Mouse (Mus musculus) activated CD4-positive, CD25-positive, alpha-beta regulatory T cell, adult 4 months (primary cell): ENCODE data around the gene Magi2. TPM values are rescaled to one million over a fixed set of nuclear protein-coding genes. Genes with fewer than 3 reads are reported as not detected.
A peak's percentile ranks its signal among the peaks of the same experiment; 100 is the strongest.

Experiments used
- ATAC-seq: one replicate; pipeline ENCODE4 v1.8.0; 2017
- polyA plus RNA-seq, 2 experiments: library from polyadenylated mRNA; unstranded; fragments of 100-300 nt; shearing (Covaris generic); gene quantifications; one replicate each; pipeline ENCODE4 v1.2.1; 2017

The Magi2 gene
- polyA plus RNA-seq, 2 experiments from 2014 or later, result 0.11 to 0.54 TPM

DNA sequence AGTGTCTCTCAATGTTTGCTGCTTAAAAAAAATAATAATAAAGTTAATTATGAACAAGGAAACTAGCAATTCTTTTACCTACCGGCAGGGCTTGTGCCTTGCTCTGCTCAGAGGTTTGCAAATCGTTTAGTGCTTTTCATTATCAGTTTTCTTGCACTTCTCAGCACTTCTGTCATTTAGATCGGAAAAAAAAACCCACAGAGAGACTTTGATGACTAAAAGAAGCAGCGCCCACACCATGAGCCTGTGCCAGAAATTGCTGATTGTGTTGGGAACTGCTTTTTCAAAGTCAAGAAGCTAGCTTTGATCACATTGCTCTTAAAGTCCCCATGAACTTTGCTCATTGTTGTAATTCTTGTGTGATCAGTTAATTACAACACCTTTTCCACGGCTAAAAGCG, 860.2 kb downstream of the Magi2 start:
- ATAC-seq, result peak; percentile 73

DNA sequence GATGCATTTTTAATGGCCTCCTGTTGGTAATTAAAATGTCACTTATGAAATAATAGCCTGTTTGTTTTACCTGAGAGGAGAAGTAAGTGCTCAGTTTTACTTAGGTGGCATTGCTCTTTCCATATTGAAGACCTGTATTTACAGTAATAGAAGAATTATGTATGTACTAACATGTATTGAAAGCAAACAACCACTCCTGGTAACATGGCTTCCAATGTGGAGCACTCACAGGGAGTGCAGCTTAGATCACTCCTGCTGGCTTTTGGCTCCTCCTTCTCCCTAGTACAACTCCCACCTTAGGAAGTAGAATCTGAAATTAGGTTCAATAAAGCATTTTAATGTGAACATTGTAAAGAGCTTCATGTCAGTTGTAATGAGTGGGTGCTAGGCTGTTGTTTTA, 877.0 kb downstream of the Magi2 start:
- ATAC-seq, result no peak

DNA sequence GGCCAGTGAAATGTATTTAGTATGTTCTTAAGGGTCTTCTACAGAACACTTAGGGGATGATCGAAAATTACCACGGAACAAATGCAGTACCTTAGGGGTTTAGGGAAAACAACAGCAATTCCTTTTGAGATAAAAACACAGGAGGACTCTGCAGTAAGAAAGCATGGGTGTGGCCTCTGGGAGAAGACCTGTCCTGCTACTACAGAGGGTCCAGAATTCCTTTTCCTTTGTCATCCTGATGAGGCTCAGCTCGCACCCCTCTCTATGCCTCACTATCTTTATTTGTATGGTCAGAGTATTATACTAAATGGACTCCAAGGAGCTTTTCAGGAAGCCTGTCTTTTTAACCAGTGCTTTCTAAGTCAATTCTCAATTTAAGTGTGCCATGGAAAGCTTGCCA, 877.7 kb downstream of the Magi2 start:
- ATAC-seq, result no peak

DNA sequence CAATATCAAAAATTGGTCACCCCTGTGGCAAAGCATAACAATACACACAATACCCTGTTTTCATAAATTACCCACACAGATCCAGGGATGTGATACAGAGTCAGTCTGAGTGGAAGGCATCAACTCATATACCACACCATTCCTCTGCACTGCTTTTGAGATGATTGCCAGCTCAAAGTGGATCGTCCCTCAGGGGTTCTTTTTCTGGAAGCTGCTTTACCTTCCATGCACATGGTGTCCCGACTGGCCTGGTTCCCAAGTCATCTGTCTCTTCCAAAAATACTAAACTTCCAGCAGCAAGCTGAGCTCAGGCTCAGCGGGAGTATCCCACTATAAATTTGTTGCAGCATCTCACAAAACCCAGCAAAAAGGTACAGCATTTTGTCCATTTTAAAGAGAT, 882.7 kb downstream of the Magi2 start:
- ATAC-seq, result no peak

DNA sequence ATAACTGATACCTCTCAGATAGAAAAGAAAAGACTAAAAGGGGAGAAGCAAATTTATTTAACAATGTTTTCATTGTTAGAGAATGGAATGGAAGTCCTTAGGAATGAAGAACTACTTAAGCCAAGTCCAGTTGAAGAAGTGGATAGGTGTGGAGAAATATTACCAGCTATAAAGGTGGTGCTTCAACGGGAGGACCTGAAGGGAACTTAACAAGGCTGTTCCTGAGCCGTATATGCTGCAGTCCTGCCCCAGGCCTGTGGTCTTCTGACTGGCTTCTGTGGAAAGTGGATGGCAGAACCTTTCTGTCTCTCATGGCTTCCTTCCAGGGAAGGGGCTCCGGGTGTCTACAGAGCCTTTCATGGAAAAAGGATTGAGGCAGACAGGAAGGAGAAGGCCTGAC, 890.3 kb downstream of the Magi2 start:
- ATAC-seq, result no peak

DNA sequence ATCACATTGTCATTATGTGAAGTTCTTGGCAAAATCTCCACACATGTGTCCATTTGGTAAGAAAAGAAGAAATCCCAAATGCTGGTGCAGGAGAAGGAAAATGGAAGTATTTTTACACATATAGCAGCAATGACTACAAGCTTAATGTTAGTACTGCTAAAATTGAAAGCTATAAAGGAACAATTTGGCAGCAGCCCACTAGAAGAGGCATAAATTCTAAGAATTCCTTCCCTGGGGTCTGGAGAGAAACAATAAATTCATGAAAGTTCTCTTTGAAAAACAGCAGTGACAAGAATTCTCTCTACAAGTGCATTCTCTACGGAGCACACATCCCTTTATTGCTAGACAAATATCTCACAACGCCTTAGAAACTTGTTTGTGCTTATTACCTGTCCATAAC, 913.4 kb downstream of the Magi2 start:
- ATAC-seq, result no peak

DNA sequence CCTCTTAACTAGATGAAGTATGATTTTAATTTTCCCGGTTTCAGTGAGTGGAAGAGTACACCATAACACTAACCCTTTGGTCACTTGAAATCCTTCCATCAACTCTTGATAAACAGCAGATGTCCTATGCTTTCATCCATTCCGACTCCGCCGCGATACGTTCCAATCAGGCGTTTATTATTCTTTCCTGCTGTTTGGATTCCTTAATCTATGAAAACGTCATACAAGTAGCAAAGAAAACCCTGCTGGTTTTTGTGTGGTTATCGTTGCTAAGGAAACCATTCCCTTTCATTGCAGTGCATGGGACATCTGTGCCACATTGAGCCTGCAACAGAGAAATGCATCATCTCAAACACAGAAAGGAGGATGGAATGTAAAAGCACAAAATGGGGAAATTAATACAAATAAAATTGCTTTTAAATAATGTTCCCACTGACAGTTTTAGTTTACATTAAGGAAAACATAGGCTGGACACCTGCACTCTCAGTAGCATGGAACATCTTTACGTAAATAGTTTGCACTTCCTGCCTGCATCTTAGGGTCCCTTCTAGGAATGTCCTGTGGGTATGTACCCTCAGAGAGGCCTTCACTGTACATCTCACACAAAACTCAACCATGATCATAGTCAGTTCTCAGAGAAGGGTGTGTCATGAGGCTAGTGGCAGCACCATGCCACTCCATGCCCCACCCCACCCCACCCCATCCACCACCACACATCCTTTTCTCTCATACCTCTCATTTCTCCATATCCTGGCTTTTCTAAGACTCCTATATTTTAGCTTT, 914.0 kb downstream of the Magi2 start:
- ATAC-seq, result no peak

DNA sequence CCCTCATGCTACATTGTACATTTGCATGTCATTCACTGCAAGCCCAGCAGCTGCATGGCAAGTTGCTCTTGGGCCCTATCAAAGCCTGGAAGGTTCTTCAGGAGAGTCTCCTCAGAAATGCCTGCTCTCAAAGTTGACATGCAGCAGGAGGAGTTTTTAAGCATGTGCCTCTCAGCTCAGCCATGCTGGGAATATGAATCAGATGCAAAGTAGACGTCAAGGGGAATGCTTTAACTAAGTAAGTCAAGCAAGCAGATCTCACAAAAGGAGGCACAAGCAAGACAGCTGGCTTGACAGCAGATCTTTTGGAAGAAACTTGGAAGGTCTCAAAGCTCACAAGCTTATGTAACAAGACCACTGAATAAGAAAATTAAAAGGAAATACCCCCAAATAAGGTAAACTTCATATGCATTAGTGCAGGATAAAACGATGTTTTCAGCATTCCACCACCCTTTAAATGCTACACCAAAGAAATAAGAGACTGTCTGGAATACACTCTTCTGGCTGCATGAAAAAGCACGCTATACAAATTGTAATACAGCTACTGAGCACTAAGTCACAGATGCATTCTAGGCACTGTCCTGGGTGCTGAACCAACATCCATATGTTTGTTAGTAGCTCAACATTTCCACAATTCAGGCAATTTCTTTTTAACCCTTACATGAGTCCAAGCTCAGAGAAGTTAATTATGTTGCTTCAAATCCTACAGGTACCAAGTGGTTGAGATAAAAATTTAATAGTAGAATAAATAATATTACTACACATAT, 926.7 kb downstream of the Magi2 start:
- no peak for ATAC-seq

DNA sequence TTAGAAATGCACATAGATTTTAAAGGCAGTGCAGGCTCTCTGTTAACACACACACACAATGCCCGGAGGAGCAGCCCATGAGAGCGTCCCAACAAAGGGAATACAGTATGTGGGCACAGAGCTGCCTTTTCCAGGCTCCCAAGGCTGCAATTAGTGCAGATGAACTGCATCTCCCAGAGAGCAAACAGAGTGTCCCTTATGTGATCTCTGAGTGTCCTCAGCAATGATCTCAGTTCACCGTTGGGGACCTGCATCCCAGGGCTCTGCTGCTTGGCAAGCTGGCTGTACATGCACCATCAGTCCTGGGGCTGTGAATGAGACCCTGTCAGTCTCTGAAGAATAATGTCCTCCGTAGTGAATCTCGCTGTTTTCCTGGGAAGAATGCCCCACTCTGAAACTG, 969.9 kb downstream of the Magi2 start:
- ATAC-seq, result no peak

DNA sequence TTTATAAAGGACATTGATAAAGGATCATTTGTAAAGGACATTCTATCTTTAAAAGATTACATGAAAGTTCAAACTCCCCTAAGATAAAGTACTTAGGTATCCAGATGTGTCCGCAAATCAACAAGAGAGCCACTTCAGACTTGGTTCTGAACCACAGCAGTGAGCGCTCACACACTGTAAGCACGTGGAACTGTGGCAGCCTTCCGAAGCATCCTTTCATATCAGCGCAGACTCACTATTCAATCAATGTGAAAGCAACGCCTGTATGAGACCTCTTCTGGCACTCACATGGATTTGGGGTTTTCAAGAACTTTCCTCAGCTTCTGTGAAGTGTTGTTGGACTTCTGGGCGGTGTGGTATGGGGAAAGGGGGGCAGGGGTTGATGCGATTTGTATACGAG, 970.6 kb downstream of the Magi2 start:
- no peak for ATAC-seq

DNA sequence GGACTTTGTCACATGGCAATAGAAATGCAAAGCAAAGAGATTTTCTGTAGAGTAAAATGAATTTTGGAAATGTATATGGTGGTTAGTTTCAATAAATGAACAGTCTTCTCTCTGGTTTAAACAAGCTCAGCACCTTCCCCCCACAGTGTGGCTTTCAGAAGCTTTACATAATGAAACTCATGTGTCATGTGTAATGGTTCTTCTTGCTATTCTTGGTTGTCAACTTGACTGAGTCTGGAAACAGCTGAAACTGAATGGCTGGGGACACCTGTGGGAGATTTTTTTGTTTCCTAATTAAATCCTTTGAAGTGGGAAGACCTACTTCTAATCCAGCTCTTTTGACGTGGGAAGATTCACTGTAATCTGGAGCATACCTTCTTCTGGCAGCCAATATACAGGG, 974.5 kb downstream of the Magi2 start:
- no peak for ATAC-seq

DNA sequence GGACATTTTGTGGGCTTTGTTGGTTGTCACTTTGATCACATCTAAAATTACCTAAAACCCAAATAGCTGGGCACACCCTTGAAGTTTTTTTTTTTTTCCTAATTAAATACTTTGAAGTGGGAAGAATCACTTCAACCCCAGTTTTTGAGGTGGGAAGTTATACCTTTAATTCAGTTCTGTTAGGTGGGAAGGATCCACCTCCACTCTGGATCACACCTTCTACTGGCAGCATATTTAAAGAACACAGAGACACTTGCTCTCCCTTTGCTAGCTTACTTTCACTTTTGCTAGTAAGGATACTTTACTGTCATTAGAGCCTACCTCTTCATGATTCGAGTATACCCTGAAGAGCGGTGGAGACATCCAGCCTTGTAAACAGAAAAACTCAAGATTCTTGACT, 981.3 kb downstream of the Magi2 start:
- ATAC-seq, result no peak

DNA sequence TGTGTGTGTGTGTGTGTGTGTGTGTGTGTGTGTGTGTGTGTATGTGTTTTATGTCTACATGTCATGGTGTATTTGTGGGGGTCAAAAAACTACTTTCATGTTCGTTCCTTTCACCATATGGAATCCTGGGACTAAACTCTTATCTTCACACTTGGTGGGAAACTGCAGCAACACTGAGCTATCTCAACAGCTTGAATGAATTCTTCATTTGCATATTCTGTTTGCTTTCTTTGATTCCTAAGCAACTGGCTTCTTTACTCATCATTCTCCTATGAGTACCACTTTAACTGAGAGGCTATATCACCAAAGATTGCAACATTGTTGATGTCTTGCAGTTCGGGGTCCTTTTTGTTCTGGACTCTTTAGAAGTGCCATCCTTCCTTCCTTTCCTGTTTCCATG, 986.5 kb downstream of the Magi2 start:
- ATAC-seq, result no peak

DNA sequence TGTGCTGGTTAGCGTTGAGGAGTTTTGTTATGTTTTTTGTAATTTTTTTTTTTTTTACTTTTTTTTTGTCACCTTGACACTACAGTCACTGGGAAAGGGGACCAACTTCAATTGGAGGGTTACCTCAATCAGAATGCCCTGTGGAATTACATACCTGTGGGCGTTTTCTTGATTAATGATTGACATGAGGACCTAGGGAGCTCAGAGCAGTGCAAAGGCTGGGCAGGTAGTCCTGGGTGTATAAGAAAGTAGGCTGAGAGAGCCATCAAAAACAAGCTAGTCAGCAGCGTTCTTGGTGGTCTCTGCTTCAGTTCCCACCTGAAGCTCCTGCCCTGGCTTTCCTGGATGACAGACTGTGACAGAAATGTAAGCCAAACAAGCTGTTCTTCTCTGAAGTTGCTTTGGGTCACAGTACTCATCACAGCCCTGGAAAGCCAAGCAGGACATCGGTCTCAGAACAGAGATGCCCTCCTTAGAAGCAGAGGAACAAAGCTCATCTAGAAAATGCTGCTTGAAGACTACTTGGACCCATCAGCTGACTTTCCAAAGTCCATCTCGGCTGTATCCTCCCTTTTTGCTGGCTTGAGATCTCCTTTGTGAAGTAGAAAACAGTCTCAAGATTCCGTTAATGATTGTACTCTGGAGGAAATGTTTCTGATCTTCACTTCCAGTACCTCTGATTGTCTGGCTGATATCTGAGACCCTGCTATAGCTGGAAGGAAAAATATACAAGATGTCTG, 999.8 kb downstream of the Magi2 start:
- no peak for ATAC-seq

DNA sequence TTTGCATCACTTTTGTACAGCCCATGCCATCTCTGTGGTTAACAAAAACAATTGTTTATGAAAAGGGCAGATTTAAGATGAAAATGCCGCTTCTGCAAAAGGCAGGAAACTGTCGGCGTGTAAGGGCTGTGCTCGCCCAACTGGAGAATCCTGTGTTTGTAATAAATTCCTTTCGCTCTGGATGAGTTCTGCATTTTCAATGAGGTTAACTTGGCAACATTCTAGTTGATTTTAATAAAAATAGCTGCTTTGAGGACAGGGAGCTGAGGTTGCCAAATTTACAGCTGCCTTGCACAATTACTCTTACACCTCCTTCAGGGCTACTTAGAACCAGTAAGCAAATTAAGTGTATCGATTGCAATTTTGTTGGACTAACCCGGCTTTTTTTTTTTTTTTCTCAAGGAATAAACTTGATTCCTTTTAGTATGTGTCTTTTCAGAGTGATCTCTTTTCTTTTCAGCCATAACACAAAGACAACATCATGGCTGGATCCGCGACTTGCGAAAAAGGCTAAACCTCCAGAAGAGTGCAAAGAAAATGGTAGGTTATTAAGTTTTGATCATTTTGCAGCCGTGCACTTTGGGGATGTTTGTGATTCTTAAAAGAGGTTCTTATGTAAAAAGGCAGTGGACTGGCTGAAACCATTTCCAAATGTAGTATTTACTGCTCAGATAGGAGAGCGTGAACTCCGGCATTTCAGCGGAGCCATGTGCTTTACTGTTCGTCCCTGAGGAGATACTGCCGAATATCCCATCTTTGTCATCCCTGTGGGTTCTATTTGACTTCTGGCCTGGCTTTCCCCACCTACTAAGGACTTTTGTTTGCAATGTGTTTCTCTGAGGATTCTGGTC, 1001.3 kb downstream of the Magi2 start:
- ATAC-seq, result no peak

DNA sequence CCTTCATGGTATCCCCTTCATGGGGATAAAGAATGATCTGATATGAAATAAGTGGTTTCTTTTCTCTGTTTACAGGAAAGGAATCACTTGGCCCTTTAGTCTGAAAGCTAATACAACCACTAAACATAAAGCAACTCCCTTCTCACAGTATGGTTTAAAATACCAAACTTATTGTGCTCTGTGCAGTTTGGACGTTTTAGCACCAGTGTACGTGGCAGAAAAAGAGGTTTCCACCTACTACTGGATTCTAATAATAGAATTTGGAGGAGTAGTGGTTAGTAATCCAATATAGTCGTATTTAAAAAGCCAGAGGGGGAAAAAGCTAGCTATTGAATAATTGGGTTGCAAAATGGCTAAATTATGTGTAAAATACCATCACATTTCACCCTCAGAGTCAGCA, 1005.1 kb downstream of the Magi2 start:
- no peak for ATAC-seq

DNA sequence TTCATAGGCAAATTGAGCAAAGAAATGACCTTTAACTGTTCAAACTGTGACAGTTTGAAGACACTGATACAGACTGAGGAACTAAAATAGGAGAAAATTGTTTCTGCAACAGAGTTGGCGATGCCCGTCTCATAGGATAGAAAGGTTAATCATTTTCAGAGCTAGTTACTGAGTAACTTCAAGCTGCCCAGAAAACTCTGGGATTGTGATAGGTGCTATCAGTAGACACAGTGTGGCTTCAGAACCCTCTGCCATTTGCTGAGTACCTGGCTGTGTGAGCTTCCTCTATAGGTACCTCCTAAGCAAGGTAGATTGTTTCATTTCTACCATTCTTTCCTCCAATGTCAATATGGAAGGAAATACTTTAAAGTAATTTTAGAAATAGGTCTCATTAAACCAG, 1014.7 kb downstream of the Magi2 start:
- no peak for ATAC-seq

DNA sequence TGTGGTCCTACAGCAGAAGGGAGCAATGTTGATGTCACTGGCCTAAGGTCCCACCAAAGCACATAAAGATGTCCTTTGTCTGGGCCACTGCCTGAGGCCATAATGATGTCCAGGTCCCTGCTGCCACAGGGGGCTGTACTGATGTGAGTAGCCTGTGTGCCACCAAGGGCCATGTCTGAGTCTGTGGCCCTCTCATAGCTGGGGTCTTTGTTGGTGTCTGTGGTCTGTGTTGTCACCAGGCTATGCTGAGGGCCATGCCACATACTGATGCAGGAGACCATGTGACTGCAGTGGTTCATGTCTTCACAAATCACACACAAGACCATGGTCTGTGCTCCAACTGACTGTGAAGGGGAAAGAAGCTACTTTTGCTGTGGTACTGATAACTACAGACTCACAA, 1015.7 kb downstream of the Magi2 start:
- no peak for ATAC-seq

DNA sequence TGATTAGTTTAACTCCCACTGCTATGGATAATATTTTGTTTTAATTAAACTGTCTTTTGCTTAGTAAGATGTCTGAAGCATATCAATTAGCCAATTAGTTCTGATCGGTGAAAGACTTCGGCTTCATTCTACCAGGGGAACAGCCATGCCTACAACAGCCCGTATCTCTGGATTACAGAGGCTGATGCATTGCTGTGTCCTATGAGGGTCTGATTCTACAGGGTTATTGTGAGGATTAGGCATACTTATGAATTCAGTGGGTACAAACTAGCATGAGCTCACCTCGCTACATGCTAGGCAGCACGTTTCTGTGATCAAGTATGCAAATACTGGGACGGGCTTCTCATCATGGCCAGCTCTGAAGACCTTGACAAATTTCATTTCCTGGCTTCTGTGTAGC, 1022.5 kb downstream of the Magi2 start:
- ATAC-seq, result no peak

DNA sequence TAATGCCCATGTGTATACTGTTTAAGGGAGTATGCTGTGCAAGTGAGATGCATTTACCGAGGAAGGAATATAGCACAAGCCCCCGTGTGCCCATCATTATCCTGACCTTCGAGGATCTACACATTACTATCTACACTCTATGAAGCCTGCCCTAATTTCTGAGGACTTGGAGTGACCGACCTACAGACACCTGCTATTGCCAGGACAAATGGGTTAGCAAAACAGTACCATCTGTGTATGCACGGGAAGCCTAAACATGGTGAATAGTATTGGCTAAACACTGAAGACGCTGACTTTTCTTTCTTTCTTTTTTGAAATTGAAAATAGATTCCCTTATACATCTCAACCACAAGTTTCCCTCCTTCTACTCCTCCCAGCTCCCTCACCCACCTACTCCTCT, 1024.7 kb downstream of the Magi2 start:
- no peak for ATAC-seq

DNA sequence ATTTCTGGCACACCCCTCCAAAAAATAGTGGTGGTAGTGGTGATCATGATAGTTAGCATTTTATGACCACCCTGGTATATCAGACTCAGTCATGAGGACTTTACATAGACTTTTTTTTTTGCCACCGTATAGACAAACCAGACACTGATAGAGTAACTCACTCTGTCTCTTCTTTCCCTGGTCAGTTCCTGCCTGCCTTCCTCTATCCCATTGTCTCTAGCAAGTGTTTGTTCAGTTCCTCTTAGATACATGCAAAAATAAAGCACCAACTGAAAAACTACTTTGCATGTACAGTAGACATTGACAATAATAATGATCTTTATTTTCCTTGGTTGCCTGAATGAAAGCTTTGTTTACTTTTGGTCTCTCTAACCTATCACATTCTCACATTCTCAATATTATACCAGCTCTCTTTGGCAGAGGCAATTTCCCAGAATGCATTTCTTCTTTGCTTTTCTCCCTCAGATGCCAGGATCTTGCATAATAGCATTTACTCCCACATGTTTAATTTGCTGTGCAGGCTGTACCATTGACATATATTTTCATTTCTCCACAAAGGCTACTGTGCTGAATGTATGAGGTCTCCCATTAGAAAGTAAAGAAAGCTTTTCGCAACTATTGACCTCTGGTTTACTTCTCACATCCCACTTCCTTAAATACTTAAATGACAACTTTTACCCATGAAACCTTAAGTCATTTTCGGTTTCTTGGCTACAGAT, 1029.5 kb downstream of the Magi2 start:
- ATAC-seq, result no peak

DNA sequence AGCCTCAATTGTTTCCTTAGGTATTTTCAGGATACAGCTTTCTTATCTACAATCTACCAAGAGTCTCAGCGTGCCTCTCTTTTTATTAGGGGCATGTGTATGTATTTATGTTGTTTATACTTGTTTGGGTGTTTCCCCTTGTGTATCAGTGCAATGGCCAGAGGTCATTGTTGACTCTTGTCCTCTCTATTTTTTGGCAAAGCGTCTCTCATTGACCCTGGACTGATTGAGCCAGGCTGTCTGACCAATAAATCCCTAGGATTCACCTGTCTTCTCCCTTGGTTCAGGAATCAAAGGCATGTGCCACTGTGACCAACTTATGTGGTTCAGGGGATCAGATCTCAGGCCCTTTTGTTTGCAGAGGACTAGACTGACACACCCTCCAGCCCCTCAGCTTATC, 1030.1 kb downstream of the Magi2 start:
- ATAC-seq, result no peak
